Mouse (Mus musculus): ENCODE measurements at regions not wholly inside any gene's neighbourhood (a gene's known extent, or its start where the extent isn't known, plus 50 kb on each side); places are given as distances from the start of the nearest gene placed in this dataset.

- TF ChIP-seq POLR2A (IDR thresholded peaks at IDR 0.05; ENCODE audit: extremely low read depth, insufficient read depth, low read length) (no peak), CTCF (IDR thresholded peaks at IDR 0.05; ENCODE audit: low read depth, low read length) (no peak)
These were observed 59.9 kb upstream of the Rap1b start for GRCm38 (mm10) chr10:117905666-117906266.
